ENCODE assay signal across 9 mouse cellular contexts in genomic region chr17:49756862-49757261, GRCm38 (mm10).
DNase-seq lines count a peak whose midpoint lies in the region; ATAC-seq and TF ChIP-seq lines count a peak whose summit lies in the region.
"Had no signal": no experiment of that assay in that cellular context is flagged by ENCODE, and none has a peak within 500 bp of the region (broad histone marks: within the 10 kb centered on the region; RNA-seq: fewer than 3 reads in every experiment).

No protein-coding gene starts in this region.

- intact Hi-C loops in heart, postnatal 14 days (cut with DNase I) = no loop called here
- intact Hi-C loops in left cerebral cortex, adult 2 months (cut with DNase I) = no loop called here

- no peak overlapping the region for H3K27ac ChIP-seq in stomach, embryonic 14.5 days (ENCODE audit: low read length)
- H3K27ac ChIP-seq in left cerebral cortex, adult 2 months = no peak overlapping the region

- H3K4me1 ChIP-seq in megakaryocyte, embryonic 14.5 days = no peaks in the 10 kb centered on the region
- no peaks in the 10 kb centered on the region for H3K4me1 ChIP-seq in stomach, embryonic 14.5 days (ENCODE audit: control insufficient read depth, insufficient read depth, low read length)

- peak; percentile 36 for DNase-seq in gastrocnemius, postnatal 25 days
- DNase-seq in gastrocnemius, adult 18-20 months (ENCODE audit: low spot score) = no peak
- DNase-seq in heart, postnatal 14 days = peak; percentile 38 to 49
- DNase-seq in left cerebral cortex, adult 2 months (ENCODE audit: extremely low spot score in 1 of 2, low spot score in 2 of 2) = no peak
- DNase-seq in frontal cortex, postnatal 14 days (ENCODE audit: low spot score in 2 of 2) = no peak

- H3K9ac ChIP-seq in stomach, embryonic 14.5 days (replicated peaks; ENCODE audit: low read depth, low read length) = no peak overlapping the region

- H3K4me3 ChIP-seq in megakaryocyte, embryonic 14.5 days (replicated peaks) = peak overlapping the region; percentile 16
- H3K4me3 ChIP-seq in stomach, embryonic 14.5 days (ENCODE audit: low read depth, low read length) = no peak overlapping the region
- no peak overlapping the region for H3K4me3 ChIP-seq in left cerebral cortex, adult 2 months

- WGBS in stomach, embryonic 14.5 days = 66% methylated on average over 19 of the region's 19 CpGs

- no peaks in the 10 kb centered on the region for H3K27me3 ChIP-seq in megakaryocyte, embryonic 14.5 days (replicated peaks)
- H3K27me3 ChIP-seq in stomach, embryonic 14.5 days (ENCODE audit: control insufficient read depth, insufficient read depth, low read length) = no peaks in the 10 kb centered on the region

- no peak for ATAC-seq in megakaryocyte, adult 5-6 weeks (ENCODE audit: poor library complexity, severe bottlenecking)
- peak; percentile 81; the same call in 1 of the 2 replicates for ATAC-seq in stomach, embryonic 14.5 days (ENCODE audit: insufficient number of reproducible peaks, insufficient read depth, low FRiP score, low read depth)
- ATAC-seq: midbrain, embryonic 16.5 days had no signal

- no peaks in the 10 kb centered on the region for H3K36me3 ChIP-seq in megakaryocyte, embryonic 14.5 days (replicated peaks; ENCODE audit: low read length)
- no peaks in the 10 kb centered on the region for H3K36me3 ChIP-seq in stomach, embryonic 14.5 days (ENCODE audit: control insufficient read depth, insufficient read depth, low read length)

- H3K4me2 ChIP-seq in stomach, embryonic 14.5 days (replicated peaks; ENCODE audit: low read depth, low read length) = no peak overlapping the region

- H3K9me3 ChIP-seq in megakaryocyte, embryonic 14.5 days = peaks cover 69% of the 10 kb centered on the region
- no peaks in the 10 kb centered on the region for H3K9me3 ChIP-seq in stomach, embryonic 14.5 days (ENCODE audit: control insufficient read depth, low read depth, low read length)

- TF ChIP-seq CTCF in left cerebral cortex, adult 2 months (IDR thresholded peaks at IDR 0.05) = no peak

Comparison
In these comparisons a context has a peak if more than half of its experiments do, and no peak if none do; other contexts are left out.
1. DNase-seq: peak in gastrocnemius, postnatal 25 days (single experiment) and heart, postnatal 14 days (2 of 2); none in gastrocnemius, adult 18-20 months (single experiment), left cerebral cortex, adult 2 months (0 of 2) and frontal cortex, postnatal 14 days (0 of 2).